Mouse (Mus musculus) kidney, adult 2 months (tissue): ENCODE data around the gene Epha6.

ENCODE experiments used
- CTCF ChIP-seq: fragments of 200-500 bp; conservative IDR thresholded peaks from 2 replicates; pipeline ENCODE4 v1.5.1; 2011; ENCODE audit warnings: low read depth, mild to moderate bottlenecking, control low read depth, low read length, moderate library complexity, mixed read lengths; ENCODE audit not compliant: insufficient read depth, insufficient read length
- POLR2A ChIP-seq: fragments of 200-500 bp; IDR thresholded peaks from one replicate; pipeline ENCODE4 v1.6.1; 2011; ENCODE audit warnings: low read depth, low read length, control low read depth

DNA sequence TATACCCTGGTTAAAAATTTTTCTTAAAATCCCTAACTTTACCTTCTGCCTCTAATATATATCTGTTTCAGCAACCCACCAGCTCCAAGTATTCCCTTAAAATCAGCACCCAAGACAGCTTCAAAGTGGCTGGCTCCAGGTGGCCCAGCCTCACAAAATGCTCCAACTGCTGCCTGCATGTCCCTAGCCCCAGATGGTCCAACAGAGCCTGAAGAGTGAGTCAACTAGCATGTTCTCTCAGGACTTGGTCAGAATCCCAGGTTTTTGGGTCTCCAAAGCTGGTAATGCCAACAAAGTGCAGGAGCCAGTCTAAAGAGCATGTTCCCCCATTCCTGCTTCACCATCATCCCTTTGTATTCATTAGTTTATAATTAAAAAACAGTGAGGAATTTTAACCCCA lies 129.6 kb downstream of the Epha6 start:
- TF ChIP-seq CTCF (no peak), POLR2A (no peak)
